Mouse (Mus musculus) cerebellum, adult (tissue): ENCODE measurements around the gene Rnf11.
"Not testable (repeated sequence)": the region's sequence is repeated elsewhere in the genome, so short reads cannot be mapped to it uniquely, and the experiment has no call there.

ENCODE experiments used
- ATAC-seq: cut with Nextera tagmentation; 2 replicates; pipeline ENCODE4 v1.9.2; 2017; ENCODE audit warnings: mild to moderate bottlenecking, moderate library complexity, mixed read lengths; ENCODE audit not compliant: insufficient number of reproducible peaks, low FRiP score, low TSS enrichment

Rnf11 gene

GRCm38 (mm10) chr4:109419017-109419416 is 65.5 kb downstream of the Rnf11 start:
- ATAC-seq, result no peak

- no peak for ATAC-seq
Observed at GRCm38 (mm10) chr4:109417998-109418397, 66.5 kb downstream of the Rnf11 start.

DNA sequence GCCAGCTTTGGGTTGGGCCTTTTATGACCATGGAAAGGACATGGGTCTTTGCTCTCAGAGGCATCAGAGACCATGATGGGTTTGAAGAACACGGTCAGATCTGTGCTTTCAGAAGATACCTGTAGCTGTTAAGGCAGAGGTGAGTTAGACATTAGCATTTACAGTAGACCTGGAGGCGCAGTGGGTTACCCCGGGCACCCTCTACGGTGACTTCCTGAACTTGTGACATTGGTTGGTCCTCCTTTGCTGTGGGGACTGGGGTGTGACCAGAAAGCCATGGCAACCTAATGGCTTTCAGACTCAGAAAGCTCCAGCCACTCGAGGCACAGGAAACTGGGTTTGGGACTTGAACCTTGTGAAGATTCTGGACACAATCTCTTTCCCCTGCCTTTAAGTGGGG is 72.3 kb downstream of the Rnf11 start:
- ATAC-seq, result no peak

- no peak for ATAC-seq
Observed at GRCm38 (mm10) chr4:109411377-109411967, 73.1 kb downstream of the Rnf11 start.

GRCm38 (mm10) chr4:109410681-109411376 is 73.7 kb downstream of the Rnf11 start:
- ATAC-seq, result no peak

GRCm38 (mm10) chr4:109407701-109408485 is 76.6 kb downstream of the Rnf11 start:
- peak; percentile 3; the same call in 1 of the 2 replicates for ATAC-seq

DNA sequence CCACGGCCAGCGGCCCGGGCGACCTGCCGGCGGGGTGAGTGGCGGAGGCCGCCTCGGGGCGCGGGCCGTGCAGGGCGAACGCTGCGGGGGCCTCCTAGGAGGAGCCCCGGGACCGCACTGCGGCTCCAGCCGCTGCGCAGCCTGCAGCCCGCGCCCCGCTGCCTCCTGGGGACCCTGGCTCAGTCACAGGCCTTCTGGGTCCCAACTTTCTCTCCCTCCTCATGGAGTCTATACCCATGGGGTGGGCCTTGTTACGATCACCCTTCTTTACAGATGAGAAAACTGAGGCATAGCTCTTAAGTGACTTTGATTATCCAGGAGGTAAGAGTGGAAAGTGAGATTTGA is 77.4 kb downstream of the Rnf11 start:
- ATAC-seq, result no peak

DNA sequence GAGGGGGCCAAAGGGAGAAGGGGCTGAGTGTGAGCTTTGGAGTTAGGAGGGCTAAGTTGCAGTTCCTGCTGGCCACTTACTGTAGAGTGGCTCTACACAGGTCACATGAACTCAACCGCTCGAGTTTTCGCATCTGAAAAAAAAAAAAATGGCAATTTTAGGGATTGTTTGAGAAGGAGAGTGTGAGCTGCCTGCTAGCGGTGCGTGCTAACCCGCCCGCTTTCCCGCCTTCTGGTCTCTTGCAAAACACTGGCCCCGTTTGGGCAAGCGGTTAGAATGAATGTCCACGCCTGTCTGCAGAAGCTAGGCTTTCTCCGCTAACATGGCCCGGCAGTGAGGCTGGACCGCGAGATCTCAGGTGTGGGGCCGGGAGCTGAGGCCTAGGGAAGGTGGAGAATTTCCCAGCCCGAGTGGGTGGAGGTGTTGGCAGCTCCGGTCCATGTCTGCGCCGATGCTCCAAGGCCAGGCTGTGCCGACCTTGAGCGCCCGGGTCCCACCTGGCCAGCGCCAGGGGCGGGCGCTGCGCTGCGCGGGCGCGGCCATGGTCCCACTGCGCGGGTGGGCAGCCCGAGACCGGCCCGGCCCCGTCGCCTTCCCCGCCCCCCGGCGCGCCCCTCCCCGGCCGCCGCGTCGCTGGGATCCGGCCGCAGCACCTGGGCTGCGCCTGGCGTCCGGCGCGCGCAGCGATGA is 77.9 kb downstream of the Rnf11 start, which contains the start of gene Ttc39a:
TSS of gene Ttc39a (plus strand) at position 138 of the 690 bp plus-strand sequence.
- ATAC-seq, result peak; percentile 79

GRCm38 (mm10) chr4:109406054-109406485 is 78.5 kb downstream of the Rnf11 start:
- peak; percentile 38; the same call in 1 of the 2 replicates for ATAC-seq

DNA sequence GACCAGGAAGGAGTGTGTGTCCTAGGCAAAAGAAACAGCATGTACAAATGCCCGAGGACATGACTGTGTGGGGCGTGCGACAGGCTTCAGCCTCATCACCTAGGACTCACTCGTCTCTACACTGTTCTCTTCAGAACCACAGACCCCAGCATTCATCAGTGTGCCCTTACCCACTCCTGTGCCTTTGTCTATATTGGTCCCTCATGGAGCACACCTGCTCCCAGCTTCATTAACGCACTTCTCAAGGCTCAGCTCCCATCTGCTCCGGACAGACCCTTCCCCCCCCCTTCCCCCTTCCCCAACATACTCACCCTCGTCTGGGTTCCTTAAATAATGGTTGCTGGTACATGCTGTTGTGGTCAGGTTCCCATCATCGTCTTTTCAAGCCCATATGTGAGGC is 79.1 kb downstream of the Rnf11 start:
- no peak for ATAC-seq

GRCm38 (mm10) chr4:109404908-109405307 is 79.6 kb downstream of the Rnf11 start:
- not testable (repeated sequence) for ATAC-seq

DNA sequence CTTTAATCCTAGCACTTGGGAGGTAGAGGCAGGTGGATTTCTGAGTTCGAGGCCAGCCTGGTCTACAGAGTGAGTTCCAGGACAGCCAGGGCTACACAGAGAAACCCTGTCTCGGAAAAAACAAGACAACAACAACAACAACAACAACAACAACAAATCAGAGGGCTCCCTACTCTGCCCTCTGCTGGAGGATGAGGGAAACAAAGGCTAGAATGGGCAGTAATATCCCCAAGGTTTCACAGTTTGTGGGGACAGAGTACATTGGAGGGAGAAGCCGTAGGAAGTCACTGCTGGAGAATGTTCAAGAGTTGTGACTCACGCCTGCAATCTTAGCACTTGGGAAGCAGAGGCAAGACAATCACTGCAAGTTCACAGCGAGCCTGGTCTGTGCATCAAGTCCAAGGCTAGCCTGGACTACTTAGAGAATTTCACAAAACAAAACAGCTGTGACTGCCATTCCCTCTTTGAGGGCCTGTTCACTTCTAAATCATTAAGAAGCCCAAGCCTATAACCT is 83.3 kb downstream of the Rnf11 start:
- no peak for ATAC-seq
